Mouse (Mus musculus): ENCODE results near the gene Cand2.

DNA sequence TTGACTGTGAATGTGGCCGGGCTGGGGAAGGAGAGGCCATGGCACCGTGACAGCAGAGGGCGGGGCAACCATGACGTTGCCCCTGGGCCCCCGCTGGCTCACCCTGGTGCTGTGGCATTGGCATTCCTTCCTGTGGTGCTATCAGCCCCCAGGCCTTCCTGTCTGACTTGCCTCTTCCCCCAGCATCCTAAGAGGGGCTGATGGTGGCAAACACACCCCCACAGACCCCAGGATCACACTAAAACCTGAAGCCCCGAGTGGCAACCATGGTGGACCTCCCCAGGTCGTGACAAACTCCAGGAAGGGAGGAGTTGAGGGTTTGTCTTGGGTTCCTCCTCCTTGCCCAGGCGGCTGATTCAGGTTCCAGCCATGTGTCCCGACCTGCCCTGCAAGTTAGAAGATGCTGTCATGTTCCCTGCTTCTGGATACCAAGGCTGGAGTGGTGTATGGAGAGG is 15.3 kb upstream of the Cand2 start:
- TF ChIP-seq MYOG (IDR thresholded peaks at IDR 0.05; ENCODE audit: control insufficient read depth in 1 of 3, insufficient read depth in 1 of 3, insufficient read length in 2 of 3, low read depth in 2 of 3) (no peak), POLR2A (IDR thresholded peaks at IDR 0.05; ENCODE audit: insufficient read length, low read depth) (no peak)
